Mouse (Mus musculus): ENCODE measurements around the gene Acer2. TPM values are rescaled to one million over a fixed set of nuclear protein-coding genes. Genes with fewer than 3 reads are reported as not detected.

Gene Acer2
- total and polyA plus RNA-seq, 3 experiments: 0.35 to 0.84 TPM; not detected in 1

DNA sequence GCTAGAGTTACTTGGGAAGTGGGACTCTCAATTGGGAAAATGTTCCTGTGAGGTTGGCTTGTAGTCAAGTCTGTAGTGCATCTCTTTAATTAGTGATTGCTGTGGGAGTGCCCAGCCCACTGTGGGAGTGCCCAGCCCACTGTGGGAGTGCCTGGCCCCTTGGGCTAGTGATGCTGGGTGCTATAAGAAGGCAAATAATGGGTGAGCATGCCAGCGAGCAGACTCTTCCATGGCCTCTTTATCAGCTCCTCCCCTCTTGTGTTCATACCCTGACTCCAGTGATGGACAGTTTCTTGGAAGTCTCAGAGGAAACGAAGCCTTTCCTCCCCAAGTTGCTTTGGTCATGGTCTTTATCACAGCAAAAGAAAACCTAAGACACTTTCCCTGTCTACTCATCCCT, 8.2 kb downstream of the Acer2 start:
- Histone ChIP-seq H3K36me3 (ENCODE audit: control insufficient read depth in 1 of 2, insufficient read depth in 2 of 2, low read length in 2 of 2) (peaks cover 0 to 2% of the 10 kb centered on the region in 2 experiments; a peak in 1 of 4 replicates), H3K9me3 (replicated peaks; ENCODE audit: insufficient read depth, low read length) (no peaks in the 10 kb centered on the region), H3K27me3 (ENCODE audit: control insufficient read depth in 1 of 2, insufficient read depth in 2 of 2, low read length in 2 of 2) (0 out of 4 replicates have a peak, but pooled peaks cover 0 to 1% of the 10 kb centered on the region in 2 experiments), H3K79me2 (ENCODE audit: control insufficient read depth, insufficient read depth, low read length, poor library complexity) (no peaks in the 10 kb centered on the region), H3K4me1 (ENCODE audit: control insufficient read depth in 1 of 2, insufficient read depth in 2 of 2, low read length in 2 of 2) (peaks cover 2 to 7% of the 10 kb centered on the region in 2 experiments; a peak in 2 of 4 replicates), H3K4me3 (ENCODE audit: control insufficient read depth in 1 of 2, insufficient read depth in 1 of 2, low read depth in 2 of 2, low read length in 2 of 2) (no peak overlapping the region), H3K27ac (ENCODE audit: control insufficient read depth, low read depth, low read length) (no peak overlapping the region), H3K9ac (ENCODE audit: control insufficient read depth, low read depth, low read length, poor library complexity, severe bottlenecking) (no peak overlapping the region)
- no peak for DNase-seq (ENCODE audit: low read depth, low spot score)
- TF ChIP-seq ZNF384 (IDR thresholded peaks at IDR 0.05; ENCODE audit: low read depth, low read length) (no peak), MYB (IDR thresholded peaks at IDR 0.05; ENCODE audit: low read depth, low read length) (no peak), ELF1 (IDR thresholded peaks at IDR 0.05; ENCODE audit: low read depth, low read length) (no peak), POLR2AphosphoS5 (IDR thresholded peaks at IDR 0.05; ENCODE audit: borderline replicate concordance, low read depth, low read length) (no peak), GABPA (IDR thresholded peaks at IDR 0.05; ENCODE audit: low read depth, low read length) (no peak)

DNA sequence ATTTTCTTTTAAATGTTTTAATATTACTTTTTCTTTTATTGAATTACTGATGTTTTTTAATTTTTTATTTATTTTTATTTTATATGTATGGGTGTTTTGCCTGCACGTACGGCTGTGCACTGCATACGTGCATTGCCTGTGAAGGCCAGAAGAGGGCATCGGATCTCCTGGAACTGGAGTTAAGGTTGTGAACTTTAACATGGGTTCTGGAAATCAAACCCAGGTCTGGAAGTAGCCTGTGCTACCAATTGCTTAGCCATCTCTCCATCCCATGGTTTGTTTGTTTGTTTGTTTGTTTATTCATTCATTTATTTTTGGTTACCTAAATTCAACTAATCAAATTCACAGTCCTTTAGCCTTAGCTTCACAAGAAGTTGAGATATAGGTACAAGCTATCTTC, 10.7 kb downstream of the Acer2 start:
- peaks cover 0 to 2% of the 10 kb centered on the region in 2 experiments; a peak in 1 of 4 replicates for H3K36me3 ChIP-seq (ENCODE audit: control insufficient read depth in 1 of 2, insufficient read depth in 2 of 2, low read length in 2 of 2)
- TF ChIP-seq CTCF (IDR thresholded peaks at IDR 0.05 in 2 of 3, conservative IDR thresholded peaks at IDR 0.05 in 1 of 3; ENCODE audit: control insufficient read depth in 1 of 3, insufficient read depth in 1 of 3, low read depth in 2 of 3, low read length in 3 of 3, poor library complexity in 1 of 3, severe bottlenecking in 1 of 3) (peak; percentile 33 to 61 (median 53)), RAD21 (IDR thresholded peaks at IDR 0.05; ENCODE audit: low read depth, low read length) (peak; percentile 11; the same call in 1 of the 2 replicates), GATA1 (IDR thresholded peaks at IDR 0.05; ENCODE audit: low read depth, low read length) (no peak)
- no peak overlapping the region for H3K9ac ChIP-seq (ENCODE audit: control insufficient read depth, low read depth, low read length, poor library complexity, severe bottlenecking)
- peaks cover 0 to 7% of the 10 kb centered on the region in 2 experiments; a peak in 1 of 4 replicates for H3K4me1 ChIP-seq (ENCODE audit: control insufficient read depth in 1 of 2, insufficient read depth in 2 of 2, low read length in 2 of 2)
- no peak overlapping the region for H3K4me3 ChIP-seq (ENCODE audit: control insufficient read depth in 1 of 2, insufficient read depth in 1 of 2, low read depth in 2 of 2, low read length in 2 of 2)
- H3K9me3 ChIP-seq (replicated peaks; ENCODE audit: insufficient read depth, low read length): no peaks in the 10 kb centered on the region
- H3K27ac ChIP-seq (ENCODE audit: control insufficient read depth, low read depth, low read length): no peak overlapping the region
- DNase-seq (ENCODE audit: low read depth, low spot score): peak; percentile 71
- H3K27me3 ChIP-seq (ENCODE audit: control insufficient read depth in 1 of 2, insufficient read depth in 2 of 2, low read length in 2 of 2): 0 out of 4 replicates have a peak, but pooled peaks cover 0 to 1% of the 10 kb centered on the region in 2 experiments
- H3K79me2 ChIP-seq (ENCODE audit: control insufficient read depth, insufficient read depth, low read length, poor library complexity): no peaks in the 10 kb centered on the region

DNA sequence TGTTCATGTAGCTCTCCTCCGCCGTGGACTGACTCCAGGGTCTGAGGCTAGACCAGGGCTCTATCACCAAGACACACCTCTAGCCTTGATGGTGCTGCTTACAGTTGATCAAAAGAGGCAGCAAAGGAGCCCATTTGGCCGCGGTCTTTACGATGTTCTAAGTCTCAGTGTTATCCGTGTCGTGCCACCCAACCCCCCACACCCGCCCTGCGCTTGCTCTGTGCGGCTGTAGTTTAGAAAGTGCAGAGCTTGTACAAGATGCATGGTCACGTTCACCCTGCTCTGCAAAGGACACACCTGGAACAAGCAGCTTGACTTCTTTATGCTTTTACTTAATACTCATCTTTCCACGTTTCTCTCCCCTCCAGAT, 11.6 kb downstream of the Acer2 start:
- DNase-seq (ENCODE audit: low read depth, low spot score): no peak
- Histone ChIP-seq H3K9ac (ENCODE audit: control insufficient read depth, low read depth, low read length, poor library complexity, severe bottlenecking) (peak overlapping the region; percentile 54), H3K27ac (ENCODE audit: control insufficient read depth, low read depth, low read length) (peak overlapping the region; percentile 52), H3K36me3 (ENCODE audit: control insufficient read depth in 1 of 2, insufficient read depth in 2 of 2, low read length in 2 of 2) (peaks cover 0 to 2% of the 10 kb centered on the region in 2 experiments; a peak in 1 of 4 replicates), H3K4me3 (ENCODE audit: control insufficient read depth in 1 of 2, insufficient read depth in 1 of 2, low read depth in 2 of 2, low read length in 2 of 2) (peak overlapping the region; percentile 57 to 61), H3K27me3 (ENCODE audit: control insufficient read depth in 1 of 2, insufficient read depth in 2 of 2, low read length in 2 of 2) (0 out of 4 replicates have a peak, but pooled peaks cover 0 to 1% of the 10 kb centered on the region in 2 experiments), H3K4me1 (ENCODE audit: control insufficient read depth in 1 of 2, insufficient read depth in 2 of 2, low read length in 2 of 2) (peaks cover 0 to 7% of the 10 kb centered on the region in 2 experiments; a peak in 1 of 4 replicates), H3K9me3 (replicated peaks; ENCODE audit: insufficient read depth, low read length) (no peaks in the 10 kb centered on the region), H3K79me2 (ENCODE audit: control insufficient read depth, insufficient read depth, low read length, poor library complexity) (no peaks in the 10 kb centered on the region)
- TF ChIP-seq EP300 (IDR thresholded peaks at IDR 0.05; ENCODE audit: low read depth in 1 of 2, low read length in 2 of 2) (no peak), GATA1 (IDR thresholded peaks at IDR 0.05; ENCODE audit: low read depth, low read length) (no peak), E2F4 (IDR thresholded peaks at IDR 0.05; ENCODE audit: borderline replicate concordance, low read depth, low read length) (no peak), ZKSCAN1 (IDR thresholded peaks at IDR 0.05; ENCODE audit: low read depth, low read length) (no peak), TBP (IDR thresholded peaks at IDR 0.05; ENCODE audit: low read depth, low read length) (no peak), ELF1 (IDR thresholded peaks at IDR 0.05; ENCODE audit: low read depth, low read length) (no peak), CTCF (IDR thresholded peaks at IDR 0.05 in 2 of 3, conservative IDR thresholded peaks at IDR 0.05 in 1 of 3; ENCODE audit: control insufficient read depth in 1 of 3, insufficient read depth in 1 of 3, low read depth in 2 of 3, low read length in 3 of 3, poor library complexity in 1 of 3, severe bottlenecking in 1 of 3) (no peak)
